Mouse (Mus musculus) embryonic facial prominence, embryonic 10.5 days (tissue): Measurements from ENCODE around the gene Ttc17. TPM values are rescaled to one million over a fixed set of nuclear protein-coding genes. Genes with fewer than 3 reads are reported as not detected.

Experiments used
- DNase-seq: peaks from one replicate; pipeline ENCODE4 v3.0.0-alpha.2; 2017; ENCODE audit warnings: low spot score
- H3K27ac ChIP-seq: fragments of 300-500 bp; sonication (generic); replicated peaks from 2 replicates; pipeline ENCODE4 v1.5.1; 2016; ENCODE audit warnings: mild to moderate bottlenecking
- H3K27me3 ChIP-seq: fragments of 300-500 bp; sonication (generic); replicated peaks from 2 replicates; pipeline ENCODE4 v1.6.1; 2016; ENCODE audit warnings: low read depth, mild to moderate bottlenecking; ENCODE audit not compliant: poor library complexity, severe bottlenecking
- H3K36me3 ChIP-seq: fragments of 300-500 bp; sonication (generic); replicated peaks from 2 replicates; pipeline ENCODE4 v1.6.1; 2016; ENCODE audit warnings: mild to moderate bottlenecking, moderate library complexity
- H3K4me1 ChIP-seq: fragments of 300-500 bp; sonication (generic); 2 replicates; pipeline ENCODE4 v1.6.1; 2016
- H3K4me3 ChIP-seq: fragments of 300-500 bp; sonication (generic); 2 replicates; pipeline ENCODE4 v1.5.1; 2016; ENCODE audit warnings: mild to moderate bottlenecking, moderate library complexity
- H3K9me3 ChIP-seq: fragments of 300-500 bp; sonication (generic); 2 replicates; pipeline ENCODE4 v1.6.1; 2016; ENCODE audit warnings: mild to moderate bottlenecking
- WGBS: fragments of 180-500 bp; shearing (Covaris S2); methylation state at CpG from one replicate; pipeline ENCODE4 v1.1.7; 2016; 5-methylcytosine and 5-hydroxymethylcytosine counted together
- polyA plus RNA-seq: library from polyadenylated mRNA; unstranded; fragments of >200 nt; fragmentation: Nextera tagmentation; extraction: Ambion mirVana; gene quantifications from 2 replicates; pipeline ENCODE4 v1.2.1, GENCODE M21; 2016

Gene Ttc17
- polyA plus RNA-seq, 1 experiment from 2014 or later, result 15.0 TPM

- DNase-seq, result no peak
- 80% methylated on average over 5 of the region's 5 CpGs for WGBS
Observed at GRCm38 (mm10) chr2:94279596-94279995, 126.9 kb downstream of the Ttc17 start.

DNA sequence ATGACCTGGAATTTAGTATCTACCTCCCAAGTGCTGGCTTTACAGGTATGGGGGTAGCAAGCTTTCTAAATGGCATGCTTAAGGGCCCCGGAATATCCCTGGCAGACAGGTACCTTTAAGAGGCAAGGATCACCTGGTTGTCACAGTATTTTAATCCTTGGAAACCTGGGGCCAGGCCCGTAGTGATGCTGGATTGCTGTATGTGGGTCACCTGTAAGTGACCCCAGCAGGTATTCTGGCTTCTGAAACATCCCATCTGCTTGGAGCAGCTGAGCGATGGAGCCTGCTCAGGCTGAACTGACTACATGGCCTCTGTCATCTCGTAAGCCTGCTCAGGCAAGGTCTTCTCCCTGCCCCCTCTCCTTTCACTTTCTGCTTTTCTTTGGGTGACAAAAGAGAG lies 130.4 kb downstream of the Ttc17 start:
- no peak overlapping the region for H3K27ac ChIP-seq
- 75% methylated on average over 4 of the region's 4 CpGs for WGBS
- H3K4me1 ChIP-seq, result peaks cover 16% of the 10 kb centered on the region
- no peak overlapping the region for H3K4me3 ChIP-seq
- H3K27me3 ChIP-seq, result peaks cover 57% of the 10 kb centered on the region
- H3K36me3 ChIP-seq, result no peaks in the 10 kb centered on the region
- DNase-seq, result no peak
- no peaks in the 10 kb centered on the region for H3K9me3 ChIP-seq

More at GRCm38 (mm10) chr2:94279596-94279995, 126.9 kb downstream of the Ttc17 start:
- Histone ChIP-seq H3K27ac (no peak overlapping the region), H3K4me1 (no peaks in the 10 kb centered on the region), H3K9me3 (no peaks in the 10 kb centered on the region), H3K4me3 (no peak overlapping the region), H3K36me3 (no peaks in the 10 kb centered on the region), H3K27me3 (peaks cover 22% of the 10 kb centered on the region)

GRCm38 (mm10) chr2:94275658-94276057 lies 130.8 kb downstream of the Ttc17 start:
- 87% methylated on average over 3 of the region's 3 CpGs for WGBS

GRCm38 (mm10) chr2:94273154-94274021 lies 133.1 kb downstream of the Ttc17 start:
- peaks cover 61% of the 10 kb centered on the region for H3K27me3 ChIP-seq
- H3K4me1 ChIP-seq, result peaks cover 16% of the 10 kb centered on the region

More at GRCm38 (mm10) chr2:94275658-94276057, 130.8 kb downstream of the Ttc17 start:
- Histone ChIP-seq H3K4me1 (peaks cover 16% of the 10 kb centered on the region), H3K36me3 (no peaks in the 10 kb centered on the region), H3K27ac (no peak overlapping the region), H3K27me3 (peaks cover 58% of the 10 kb centered on the region), H3K9me3 (no peaks in the 10 kb centered on the region), H3K4me3 (no peak overlapping the region)
- DNase-seq, result no peak

GRCm38 (mm10) chr2:94271176-94271575 lies 135.3 kb downstream of the Ttc17 start:
- H3K27ac ChIP-seq, result no peak overlapping the region
- 90% methylated on average over 10 of the region's 10 CpGs for WGBS
- no peak for DNase-seq
- H3K36me3 ChIP-seq, result no peaks in the 10 kb centered on the region
- peaks cover 32% of the 10 kb centered on the region for H3K4me1 ChIP-seq
- H3K27me3 ChIP-seq, result peaks cover 76% of the 10 kb centered on the region
- H3K9me3 ChIP-seq, result no peaks in the 10 kb centered on the region
- H3K4me3 ChIP-seq, result no peak overlapping the region

More at GRCm38 (mm10) chr2:94273154-94274021, 133.1 kb downstream of the Ttc17 start:
- H3K27ac ChIP-seq, result peak overlapping the region; percentile 82
- H3K36me3 ChIP-seq, result no peaks in the 10 kb centered on the region
- H3K4me3 ChIP-seq, result peak overlapping the region; percentile 77
- DNase-seq, result peak; percentile 81
- no peaks in the 10 kb centered on the region for H3K9me3 ChIP-seq
- WGBS, result under 1% methylated on average over 72 of the region's 72 CpGs

DNA sequence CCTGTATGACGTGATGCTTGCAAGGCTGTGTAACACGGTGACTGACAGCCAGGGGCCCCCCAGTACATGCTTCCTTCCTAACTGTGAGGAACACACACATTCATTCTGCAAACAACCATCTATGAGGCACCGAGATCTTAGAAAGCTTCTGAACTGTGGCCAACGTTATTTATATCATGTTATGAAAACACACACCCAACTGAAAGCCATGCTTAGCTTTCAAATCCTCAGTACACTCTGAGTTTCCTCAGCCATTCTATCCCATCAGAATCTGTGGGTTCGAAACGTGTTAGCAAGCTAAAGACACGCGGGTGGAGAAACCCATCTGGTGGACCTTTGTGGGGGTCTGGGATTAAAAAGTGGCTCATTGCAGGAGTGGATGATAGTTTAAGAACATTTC lies 137.7 kb downstream of the Ttc17 start:
- DNase-seq, result no peak
- 91% methylated on average over 8 of the region's 8 CpGs for WGBS

GRCm38 (mm10) chr2:94267213-94267850 lies 139.2 kb downstream of the Ttc17 start:
- no peak for DNase-seq
- Histone ChIP-seq H3K36me3 (no peaks in the 10 kb centered on the region), H3K9me3 (no peaks in the 10 kb centered on the region), H3K27me3 (peaks cover 69% of the 10 kb centered on the region), H3K4me3 (no peak overlapping the region), H3K27ac (no peak overlapping the region), H3K4me1 (peaks cover 50% of the 10 kb centered on the region)
- 23% methylated on average over 4 of the region's 4 CpGs for WGBS

More for the DNA sequence above, 137.7 kb downstream of the Ttc17 start:
- peaks cover 72% of the 10 kb centered on the region for H3K27me3 ChIP-seq
- H3K4me1 ChIP-seq, result peaks cover 52% of the 10 kb centered on the region
- no peak overlapping the region for H3K4me3 ChIP-seq
- H3K27ac ChIP-seq, result no peak overlapping the region
- H3K36me3 ChIP-seq, result no peaks in the 10 kb centered on the region
- H3K9me3 ChIP-seq, result no peaks in the 10 kb centered on the region

DNA sequence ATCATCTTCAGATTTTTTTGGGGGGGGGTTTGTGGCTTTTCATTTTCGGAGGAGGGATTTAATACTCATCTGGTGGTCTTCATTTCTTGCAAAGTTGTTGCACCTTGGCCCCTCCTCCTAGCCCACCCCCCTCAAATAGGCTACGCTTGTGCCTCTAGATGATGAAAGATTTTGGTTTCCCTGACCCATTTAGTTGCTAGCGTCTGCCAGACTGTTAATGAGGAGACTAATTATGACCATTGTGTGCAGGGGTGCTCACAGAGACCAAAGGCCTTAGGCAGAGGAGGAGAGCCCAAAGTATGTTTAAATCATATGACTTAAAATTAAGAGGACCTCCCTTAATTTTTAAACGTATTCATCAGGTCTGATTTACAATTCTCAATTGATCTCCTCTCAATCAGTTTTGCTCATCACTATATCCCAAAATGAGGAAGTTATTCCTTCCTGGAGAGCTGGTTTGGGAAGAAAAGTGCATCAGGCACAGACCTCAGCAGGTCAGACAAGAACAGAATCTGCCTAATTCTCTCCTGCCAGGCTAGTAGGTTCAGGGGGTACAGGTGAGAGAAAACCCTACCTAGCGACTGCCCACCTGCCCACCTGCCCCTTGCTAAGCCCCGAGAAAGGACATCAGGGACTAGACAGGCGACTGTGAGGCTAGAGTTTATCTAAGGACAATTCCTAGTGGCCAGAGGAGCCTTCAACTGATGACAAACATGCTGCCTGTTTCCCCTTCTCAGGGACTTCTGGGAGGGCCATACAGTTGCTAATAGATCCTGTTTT lies 139.9 kb downstream of the Ttc17 start:
- Histone ChIP-seq H3K4me1 (peaks cover 50% of the 10 kb centered on the region), H3K9me3 (no peaks in the 10 kb centered on the region), H3K27ac (0 out of 2 replicates have a peak overlapping the region, but pooled peaks have one; percentile 24), H3K36me3 (no peaks in the 10 kb centered on the region), H3K4me3 (no peak overlapping the region), H3K27me3 (peaks cover 69% of the 10 kb centered on the region)
- no peak for DNase-seq
- 19% methylated on average over 7 of the region's 7 CpGs for WGBS

DNA sequence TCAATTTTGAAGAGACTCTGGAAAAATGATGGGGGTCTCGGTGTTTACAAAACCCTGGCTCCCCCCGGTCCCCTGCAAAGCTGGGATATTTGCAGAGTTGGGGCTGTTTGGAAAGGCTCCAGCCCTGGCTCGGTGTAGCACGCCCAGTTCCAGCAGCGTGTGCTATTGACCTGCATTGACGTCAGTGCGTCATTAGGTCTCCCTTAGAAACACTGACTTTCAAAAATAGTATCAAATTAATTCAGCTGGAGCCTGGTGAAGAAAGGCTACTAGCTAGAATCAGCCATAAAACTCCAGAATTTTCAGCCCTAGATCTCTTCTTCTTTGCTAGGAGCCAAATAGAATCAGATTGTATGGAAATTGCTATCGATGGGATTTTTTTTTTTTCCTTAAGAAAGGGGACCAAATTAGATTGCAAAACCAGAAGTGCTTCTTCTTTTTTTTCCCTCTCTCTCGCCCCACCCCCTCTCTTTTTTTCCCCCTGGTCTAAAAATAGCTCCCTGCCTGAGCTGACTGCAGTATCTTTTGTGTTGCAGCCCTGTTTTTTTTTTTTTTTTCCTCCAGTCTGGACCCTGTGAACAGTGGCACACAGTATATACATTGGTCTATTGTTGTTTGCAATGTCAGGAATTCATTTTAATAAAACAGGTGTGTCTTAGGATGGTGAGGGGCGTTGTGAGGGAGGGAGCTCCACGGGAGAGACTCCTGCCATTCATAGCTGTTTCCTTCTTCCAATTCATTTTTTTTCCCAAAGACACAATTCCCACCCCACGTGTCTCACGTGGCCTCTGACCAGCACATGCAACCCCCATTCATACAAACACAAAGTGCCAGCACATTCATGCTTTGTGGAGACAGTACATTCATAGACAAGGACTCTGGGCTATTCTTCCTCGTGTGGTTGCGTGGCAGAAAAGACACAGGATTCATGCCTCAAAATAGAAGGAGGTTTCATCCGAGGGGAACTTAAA lies 141.0 kb downstream of the Ttc17 start:
- H3K4me1 ChIP-seq, result peaks cover 50% of the 10 kb centered on the region
- H3K27ac ChIP-seq, result peak overlapping the region; percentile 24; the same call in 1 of the 2 replicates
- H3K36me3 ChIP-seq, result no peaks in the 10 kb centered on the region
- peak; percentile 40 for DNase-seq
- H3K9me3 ChIP-seq, result no peaks in the 10 kb centered on the region
- peak overlapping the region; percentile 56 for H3K4me3 ChIP-seq
- peaks cover 70% of the 10 kb centered on the region for H3K27me3 ChIP-seq
- 6% methylated on average over 16 of the region's 16 CpGs for WGBS

- DNase-seq, result peak; percentile 41
- peaks cover 70% of the 10 kb centered on the region for H3K27me3 ChIP-seq
- under 1% methylated on average over 12 of the region's 12 CpGs for WGBS
- H3K9me3 ChIP-seq, result no peaks in the 10 kb centered on the region
- peak overlapping the region; percentile 56 for H3K4me3 ChIP-seq
- H3K4me1 ChIP-seq, result peaks cover 50% of the 10 kb centered on the region
- H3K27ac ChIP-seq, result peak overlapping the region; percentile 5
- no peaks in the 10 kb centered on the region for H3K36me3 ChIP-seq
Observed at GRCm38 (mm10) chr2:94264631-94265098, 141.8 kb downstream of the Ttc17 start.

DNA sequence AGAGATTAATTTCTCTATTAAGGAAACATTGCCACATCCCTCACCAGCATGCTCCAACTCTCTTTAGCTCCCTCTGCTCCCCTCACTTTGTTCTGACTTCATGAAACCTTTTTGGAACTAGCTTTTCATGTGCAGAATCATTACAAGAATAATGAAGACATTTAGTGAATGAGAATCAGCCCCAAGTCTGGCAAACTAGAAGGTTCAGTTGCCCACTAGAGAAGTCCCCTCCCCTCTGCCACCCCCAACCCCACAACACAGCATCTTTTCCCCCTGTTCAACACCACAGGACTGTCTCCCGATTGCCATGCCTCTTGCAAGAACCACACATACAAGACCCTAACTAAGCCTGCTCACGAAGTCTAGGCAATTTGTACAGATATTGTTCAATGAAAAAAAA lies 142.5 kb downstream of the Ttc17 start:
- peaks cover 50% of the 10 kb centered on the region for H3K4me1 ChIP-seq
- peaks cover 70% of the 10 kb centered on the region for H3K27me3 ChIP-seq
- no peaks in the 10 kb centered on the region for H3K36me3 ChIP-seq
- no peak for DNase-seq
- WGBS, result 3% methylated on average over 2 of the region's 2 CpGs
- no peaks in the 10 kb centered on the region for H3K9me3 ChIP-seq
- H3K4me3 ChIP-seq, result peak overlapping the region; percentile 56
- no peak overlapping the region; the same call in 1 of the 2 replicates for H3K27ac ChIP-seq
